Mouse (Mus musculus) midbrain, embryonic 14.5 days (tissue): ENCODE measurements at regions not wholly inside any gene's neighbourhood (a gene's known extent, or its start where the extent isn't known, plus 50 kb on each side); places are given as distances from the start of the nearest gene placed in this dataset.
"Not testable (repeated sequence)": the region's sequence is repeated elsewhere in the genome, so short reads cannot be mapped to it uniquely, and the experiment has no call there.

Experiments used
- ATAC-seq: fragments of 200-750 bp; cut with Nextera tagmentation; 2 replicates; pipeline ENCODE4 v1.8.0; 2017; ENCODE audit warnings: moderate number of reproducible peaks, moderate library complexity; ENCODE audit not compliant: low FRiP score, low TSS enrichment
- DNase-seq: peaks from one replicate; pipeline ENCODE4 v3.0.0-alpha.2; 2015
- H3K27ac ChIP-seq: fragments of 300-500 bp; sonication (generic); replicated peaks from 2 replicates; pipeline ENCODE4 v1.5.1; 2014; ENCODE audit warnings: mild to moderate bottlenecking, low read depth, low read length, moderate library complexity
- H3K27me3 ChIP-seq: fragments of 300-500 bp; sonication (generic); 2 replicates; pipeline ENCODE4 v1.6.1; 2014; ENCODE audit warnings: low read length, control low read depth, mixed read lengths; ENCODE audit not compliant: control insufficient read depth, insufficient read depth
- H3K36me3 ChIP-seq: fragments of 300-500 bp; sonication (generic); 2 replicates; pipeline ENCODE4 v1.6.1; 2014; ENCODE audit warnings: low read length, control low read depth; ENCODE audit not compliant: control insufficient read depth, insufficient read depth
- H3K4me1 ChIP-seq: fragments of 300-500 bp; sonication (generic); 2 replicates; pipeline ENCODE4 v1.6.1; 2014; ENCODE audit warnings: mild to moderate bottlenecking, antibody characterized with exemption, low read length, control low read depth; ENCODE audit not compliant: control insufficient read depth, insufficient read depth
- H3K4me2 ChIP-seq: fragments of 300-500 bp; sonication (generic); 2 replicates; pipeline ENCODE4 v1.6.1; 2014; ENCODE audit warnings: mild to moderate bottlenecking, low read length, moderate library complexity
- H3K4me3 ChIP-seq: fragments of 300-500 bp; sonication (generic); replicated peaks from 2 replicates; pipeline ENCODE4 v1.5.1; 2014; ENCODE audit warnings: low read depth, low read length
- H3K9ac ChIP-seq: fragments of 300-500 bp; sonication (generic); replicated peaks from 2 replicates; pipeline ENCODE4 v1.6.1; 2014; ENCODE audit warnings: mild to moderate bottlenecking, low read length, moderate library complexity
- H3K9me3 ChIP-seq: fragments of 300-500 bp; sonication (generic); 2 replicates; pipeline ENCODE4 v1.6.1; 2016; ENCODE audit warnings: low read length, control low read depth, mixed read lengths; ENCODE audit not compliant: control insufficient read depth
- WGBS: fragments of 180-500 bp; shearing (Covaris S2); extraction: QIAGEN DNeasy Blood & Tissue Kit; methylation state at CpG from one replicate; pipeline ENCODE4 v1.1.7; 2014; 5-methylcytosine and 5-hydroxymethylcytosine counted together

DNA sequence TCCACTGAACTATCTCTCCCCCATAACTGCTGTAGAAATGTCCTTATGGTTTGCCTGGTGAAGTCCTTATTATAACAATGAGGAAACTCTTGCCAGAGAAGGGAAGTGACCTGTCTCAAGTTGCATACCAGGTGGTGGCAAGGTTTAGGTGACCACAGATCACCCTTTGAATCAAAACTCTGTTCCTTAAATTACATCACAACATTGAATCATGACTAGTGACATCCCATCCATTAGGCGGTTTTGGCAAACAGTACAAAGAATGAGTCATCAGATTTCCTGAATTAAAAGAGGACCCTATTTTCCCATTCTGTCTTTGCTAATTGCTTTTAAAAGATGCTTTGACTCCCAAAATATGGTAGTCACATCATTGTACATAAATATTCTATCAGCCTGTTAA lies 168.5 kb upstream of the Pgr start:
- DNase-seq, result no peak
- Histone ChIP-seq H3K9ac (no peak overlapping the region), H3K9me3 (no peaks in the 10 kb centered on the region), H3K27ac (no peak overlapping the region), H3K36me3 (no peaks in the 10 kb centered on the region), H3K4me1 (no peaks in the 10 kb centered on the region), H3K4me2 (no peak overlapping the region), H3K27me3 (no peaks in the 10 kb centered on the region), H3K4me3 (no peak overlapping the region)
- ATAC-seq, result no peak
- 98% methylated on average over 1 of the region's 1 CpGs for WGBS

DNA sequence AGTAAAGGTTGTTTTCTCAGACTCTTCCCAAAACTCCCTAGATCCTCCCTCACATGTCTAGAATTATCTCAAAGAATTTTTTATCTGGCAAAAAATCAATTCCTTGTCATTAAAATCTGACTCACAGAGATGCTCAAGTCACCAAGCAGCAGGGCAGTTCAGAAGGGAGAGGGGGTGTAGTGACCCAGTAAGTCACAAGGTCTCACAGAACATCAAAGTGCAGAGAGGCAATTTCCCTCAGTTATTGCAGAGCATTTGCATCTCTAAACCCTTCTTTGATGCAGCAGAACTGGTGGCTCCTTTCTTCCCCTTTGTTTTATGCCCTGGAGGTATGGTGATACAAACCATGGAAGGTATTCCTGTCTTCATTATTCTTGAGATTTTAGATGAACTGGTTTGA lies 166.1 kb upstream of the Pgr start:
- H3K4me2 ChIP-seq, result no peak overlapping the region
- no peak for DNase-seq
- H3K4me1 ChIP-seq, result no peaks in the 10 kb centered on the region
- no peak overlapping the region for H3K9ac ChIP-seq
- no peak for ATAC-seq
- no peaks in the 10 kb centered on the region for H3K36me3 ChIP-seq
- no peak overlapping the region for H3K27ac ChIP-seq
- no peaks in the 10 kb centered on the region for H3K27me3 ChIP-seq
- no peak overlapping the region for H3K4me3 ChIP-seq
- no peaks in the 10 kb centered on the region for H3K9me3 ChIP-seq

DNA sequence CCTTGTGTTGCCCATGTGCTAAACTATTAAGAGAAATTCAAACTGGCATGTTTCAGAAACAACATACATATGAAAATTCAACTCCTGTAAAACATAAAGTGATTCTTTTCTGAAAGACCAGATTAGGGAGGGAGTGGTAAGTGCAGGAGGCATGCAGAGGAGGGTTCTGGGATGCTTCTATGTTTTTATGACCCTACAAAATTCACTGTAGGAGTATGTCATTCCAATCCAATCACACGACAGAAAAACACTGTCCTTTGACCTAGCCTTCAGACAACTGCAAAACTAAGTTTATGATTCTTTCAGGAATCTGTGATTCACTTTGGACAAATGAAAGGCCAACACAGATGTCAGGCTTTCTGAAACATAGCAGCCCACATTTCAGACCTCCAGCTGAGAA lies 159.4 kb upstream of the Pgr start:
- Histone ChIP-seq H3K9me3 (no peaks in the 10 kb centered on the region), H3K4me2 (no peak overlapping the region), H3K4me3 (no peak overlapping the region), H3K9ac (no peak overlapping the region), H3K4me1 (no peaks in the 10 kb centered on the region), H3K27me3 (no peaks in the 10 kb centered on the region), H3K27ac (no peak overlapping the region), H3K36me3 (no peaks in the 10 kb centered on the region)
- no peak for ATAC-seq
- no peak for DNase-seq
- WGBS, result 74% methylated on average over 1 of the region's 1 CpGs

DNA sequence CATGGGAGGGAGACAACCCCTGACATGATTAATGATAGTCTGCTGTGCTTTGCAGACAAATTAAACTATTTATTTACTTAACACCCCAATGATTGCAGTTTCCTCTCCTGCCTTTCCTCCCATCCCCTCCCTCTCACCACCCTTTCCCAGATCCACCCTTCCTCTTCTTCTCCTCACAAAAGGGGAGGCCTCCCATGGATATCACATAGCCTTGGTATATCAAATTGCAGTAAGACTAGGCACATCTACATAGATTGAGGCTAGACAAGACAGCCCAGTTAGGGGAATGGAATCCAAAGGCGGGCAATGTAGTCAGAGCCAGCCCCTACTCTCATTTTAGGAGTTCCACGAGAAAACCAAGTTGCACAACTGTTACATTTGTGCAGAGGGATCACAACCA lies 149.8 kb upstream of the Pgr start:
- no peak overlapping the region for H3K9ac ChIP-seq
- DNase-seq, result no peak
- ATAC-seq, result no peak
- H3K4me3 ChIP-seq, result no peak overlapping the region
- H3K27me3 ChIP-seq, result no peaks in the 10 kb centered on the region
- no peak overlapping the region for H3K4me2 ChIP-seq
- H3K27ac ChIP-seq, result no peak overlapping the region
- no peaks in the 10 kb centered on the region for H3K9me3 ChIP-seq
- H3K4me1 ChIP-seq, result no peaks in the 10 kb centered on the region
- no peaks in the 10 kb centered on the region for H3K36me3 ChIP-seq
- 78% methylated on average over 2 of the region's 2 CpGs for WGBS

DNA sequence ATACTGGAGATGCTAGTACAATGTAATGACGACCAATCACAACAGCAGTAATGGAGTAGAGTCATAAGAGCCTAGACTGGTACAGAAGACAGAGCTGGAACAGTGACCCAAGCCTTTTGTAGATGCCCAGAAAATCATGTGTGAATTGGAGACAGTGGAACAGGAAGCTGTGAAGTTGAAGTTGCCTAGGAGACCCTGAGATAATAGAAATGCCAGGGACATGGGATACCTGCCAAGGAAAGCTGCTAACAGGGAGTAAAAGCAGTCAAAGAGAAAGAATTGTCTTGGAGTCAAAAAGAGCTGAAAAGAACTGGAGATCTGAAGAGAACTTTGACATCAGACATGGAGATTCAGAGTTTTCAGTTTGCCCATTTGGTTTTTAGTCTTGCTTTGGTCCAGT lies 138.8 kb upstream of the Pgr start:
- DNase-seq (no peak), ATAC-seq (no peak)
- H3K9ac ChIP-seq, result no peak overlapping the region
- no peak overlapping the region for H3K4me2 ChIP-seq
- WGBS, result 89% methylated on average over 1 of the region's 1 CpGs
- H3K27me3 ChIP-seq, result no peaks in the 10 kb centered on the region
- no peak overlapping the region for H3K4me3 ChIP-seq
- no peak overlapping the region for H3K27ac ChIP-seq
- no peaks in the 10 kb centered on the region for H3K36me3 ChIP-seq
- no peaks in the 10 kb centered on the region for H3K4me1 ChIP-seq
- H3K9me3 ChIP-seq, result peaks cover 2% of the 10 kb centered on the region; the same call in 1 of the 2 replicates

DNA sequence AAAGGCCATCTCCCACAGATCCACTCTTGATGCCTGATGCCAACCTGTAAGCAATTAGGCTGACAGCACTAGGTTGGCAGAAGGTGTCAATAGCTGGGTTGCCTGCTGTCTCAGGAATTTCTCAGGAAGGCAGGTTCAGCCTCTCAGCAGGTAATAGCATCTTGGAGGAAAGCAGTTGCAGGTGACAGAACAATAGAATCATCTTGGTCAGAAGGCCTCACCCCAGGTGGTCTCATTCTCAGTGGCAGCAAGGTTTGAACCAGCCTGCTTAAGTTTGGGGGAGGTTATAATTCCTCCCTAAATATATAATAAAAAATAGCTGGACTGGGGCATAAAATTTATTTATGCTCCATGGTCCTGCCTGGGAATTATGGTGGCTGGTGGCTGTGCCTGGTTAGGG lies 130.2 kb upstream of the Pgr start:
- H3K36me3 ChIP-seq, ATAC-seq, DNase-seq, H3K4me1 ChIP-seq, H3K27ac ChIP-seq, H3K4me2 ChIP-seq, H3K27me3 ChIP-seq, H3K9ac ChIP-seq, H3K4me3 ChIP-seq, H3K9me3 ChIP-seq: not testable (repeated sequence)

DNA sequence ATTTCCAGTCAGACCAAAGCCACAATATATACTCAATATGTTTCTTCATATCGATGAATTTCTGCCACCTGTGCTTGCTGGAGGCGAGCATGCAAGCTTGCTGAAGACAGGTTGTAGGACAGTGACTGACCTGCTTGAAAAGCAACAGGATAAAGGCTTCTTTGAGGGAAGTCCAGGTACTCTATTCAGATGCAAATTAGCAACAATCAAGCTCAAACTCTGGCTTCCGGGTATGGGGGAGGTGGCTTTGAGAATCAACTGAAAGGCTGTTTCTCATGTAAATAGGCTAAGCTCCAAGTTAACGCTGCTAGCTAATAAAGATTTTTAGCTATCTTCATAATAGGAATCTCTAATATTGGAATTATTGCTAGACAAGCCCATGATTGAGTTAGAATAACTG lies 129.6 kb upstream of the Pgr start:
- Histone ChIP-seq H3K36me3 (no peaks in the 10 kb centered on the region), H3K4me3 (no peak overlapping the region), H3K9me3 (peaks cover 3% of the 10 kb centered on the region; the same call in 1 of the 2 replicates), H3K27me3 (no peaks in the 10 kb centered on the region), H3K9ac (no peak overlapping the region), H3K4me1 (no peaks in the 10 kb centered on the region), H3K27ac (no peak overlapping the region), H3K4me2 (no peak overlapping the region)
- WGBS, result 36% methylated on average over 4 of the region's 4 CpGs
- no peak for DNase-seq
- no peak for ATAC-seq

DNA sequence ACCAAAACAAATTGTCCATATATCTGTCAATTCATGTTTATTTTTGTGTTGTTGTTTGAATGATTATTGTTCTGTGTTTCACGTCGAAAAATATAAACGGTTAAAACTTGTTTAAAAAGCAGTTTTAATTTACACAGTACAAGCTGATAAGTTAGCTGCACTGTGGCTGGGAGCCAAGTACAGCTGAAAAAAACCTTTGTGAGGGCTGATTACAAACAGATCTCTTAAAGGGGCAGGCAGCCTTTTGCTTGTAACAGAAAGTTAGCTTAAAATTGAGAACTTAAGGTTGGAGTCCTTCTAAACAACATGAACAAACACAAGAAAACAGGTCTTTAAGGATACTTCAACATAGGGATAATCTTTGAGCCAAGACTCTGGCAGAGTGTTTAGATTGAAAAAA lies 118.3 kb upstream of the Pgr start:
- H3K36me3 ChIP-seq, H3K9me3 ChIP-seq, H3K4me2 ChIP-seq, H3K27me3 ChIP-seq, ATAC-seq, H3K27ac ChIP-seq, H3K4me1 ChIP-seq, DNase-seq, H3K4me3 ChIP-seq, H3K9ac ChIP-seq: not testable (repeated sequence)
- 70% methylated on average over 3 of the region's 3 CpGs for WGBS

DNA sequence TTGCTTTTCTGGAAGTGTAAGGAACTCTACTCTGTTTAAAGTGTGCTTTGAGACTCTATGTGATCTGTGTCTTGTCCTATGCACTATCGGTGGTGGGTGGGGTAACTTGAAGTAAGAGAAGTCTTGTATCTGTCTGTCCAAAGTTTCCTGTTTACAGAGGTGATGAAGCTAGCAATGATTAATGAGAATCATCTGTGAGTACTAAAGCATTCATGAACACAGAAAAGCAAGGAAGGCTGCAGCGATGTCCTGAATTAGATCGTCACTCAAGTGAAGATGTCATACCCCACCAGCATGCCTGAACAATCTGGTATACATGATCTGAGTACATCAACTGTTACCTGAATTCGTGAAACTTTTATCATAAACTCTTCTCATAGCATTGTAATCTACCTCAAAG lies 85.4 kb upstream of the Pgr start:
- H3K4me3 ChIP-seq, result no peak overlapping the region
- no peaks in the 10 kb centered on the region for H3K9me3 ChIP-seq
- DNase-seq (no peak), ATAC-seq (no peak)
- H3K4me2 ChIP-seq, result no peak overlapping the region
- no peaks in the 10 kb centered on the region for H3K4me1 ChIP-seq
- no peak overlapping the region for H3K27ac ChIP-seq
- 86% methylated on average over 4 of the region's 4 CpGs for WGBS
- no peaks in the 10 kb centered on the region for H3K27me3 ChIP-seq
- no peak overlapping the region for H3K9ac ChIP-seq
- no peaks in the 10 kb centered on the region for H3K36me3 ChIP-seq
